Mouse (Mus musculus) testis, postnatal 10 days (tissue): ENCODE data around the gene Psmd5.
"Not testable (repeated sequence)": the region's sequence is repeated elsewhere in the genome, so short reads cannot be mapped to it uniquely, and the experiment has no call there.

Experiments used
- DNase-seq: peaks from one replicate; pipeline ENCODE4 v3.0.0; 2021; ENCODE audit warnings: low spot score

Gene Psmd5

GRCm38 (mm10) chr2:34827591-34827990, 47.2 kb downstream of the Psmd5 start:
- DNase-seq: no peak

- no peak for DNase-seq
Observed at GRCm38 (mm10) chr2:34826460-34827231, 48.1 kb downstream of the Psmd5 start.

- peak; percentile 94 for DNase-seq
Observed at GRCm38 (mm10) chr2:34825827-34826459, 48.8 kb downstream of the Psmd5 start, which contains the start of gene Fbxw2. Fbxw2 (minus strand) TSS chr2:34826311.

- no peak for DNase-seq
Observed at GRCm38 (mm10) chr2:34818492-34818891, 56.3 kb downstream of the Psmd5 start.

GRCm38 (mm10) chr2:34815893-34816292, 58.9 kb downstream of the Psmd5 start:
- DNase-seq: not testable (repeated sequence)

- no peak for DNase-seq
Observed at GRCm38 (mm10) chr2:34812706-34813105, 62.1 kb downstream of the Psmd5 start.

GRCm38 (mm10) chr2:34810775-34811174, 64.0 kb downstream of the Psmd5 start:
- no peak for DNase-seq

GRCm38 (mm10) chr2:34809568-34809967, 65.2 kb downstream of the Psmd5 start:
- no peak for DNase-seq

GRCm38 (mm10) chr2:34808057-34808456, 66.7 kb downstream of the Psmd5 start:
- DNase-seq: no peak

- DNase-seq: no peak
Observed at GRCm38 (mm10) chr2:34805364-34805950, 69.3 kb downstream of the Psmd5 start.

GRCm38 (mm10) chr2:34804815-34805214, 70.0 kb downstream of the Psmd5 start:
- DNase-seq: no peak

- no peak for DNase-seq
Observed at GRCm38 (mm10) chr2:34804172-34804571, 70.6 kb downstream of the Psmd5 start.

GRCm38 (mm10) chr2:34803746-34804145, 71.0 kb downstream of the Psmd5 start:
- DNase-seq: no peak

GRCm38 (mm10) chr2:34802565-34803245, 72.1 kb downstream of the Psmd5 start:
- DNase-seq: peak; percentile 54

GRCm38 (mm10) chr2:34801516-34802482, 73.0 kb downstream of the Psmd5 start:
- peak; percentile 95 for DNase-seq

- DNase-seq: no peak
Observed at GRCm38 (mm10) chr2:34800371-34800770, 74.4 kb downstream of the Psmd5 start.
